Mouse (Mus musculus) heart, embryonic 16.5 days (tissue): ENCODE data around the gene Med18. TPM values are rescaled to one million over a fixed set of nuclear protein-coding genes. Genes with fewer than 3 reads are reported as not detected.
"Not testable (repeated sequence)": the region's sequence is repeated elsewhere in the genome, so short reads cannot be mapped to it uniquely, and the experiment has no call there.

ENCODE experiments used
- ATAC-seq: fragments of 200-750 bp; cut with Nextera tagmentation; replicated peaks from 2 replicates; pipeline ENCODE4 v1.8.0; 2017; ENCODE audit warnings: moderate number of reproducible peaks; ENCODE audit not compliant: insufficient read depth, low FRiP score; ENCODE audit errors: extremely low read depth
- H3K27ac ChIP-seq: fragments of 300-500 bp; sonication (generic); 2 replicates; pipeline ENCODE4 v1.5.1; 2014; ENCODE audit warnings: mild to moderate bottlenecking, low read length, control low read depth, moderate library complexity
- H3K27me3 ChIP-seq: fragments of 300-500 bp; sonication (generic); 2 replicates; pipeline ENCODE4 v1.6.1; 2014; ENCODE audit warnings: low read length, mixed read lengths; ENCODE audit not compliant: control insufficient read depth, insufficient read depth
- H3K36me3 ChIP-seq: fragments of 300-500 bp; sonication (generic); 2 replicates; pipeline ENCODE4 v1.6.1; 2014; ENCODE audit not compliant: control insufficient read depth, insufficient read depth
- H3K4me1 ChIP-seq: fragments of 300-500 bp; sonication (generic); 2 replicates; pipeline ENCODE4 v1.6.1; 2014; ENCODE audit warnings: low read length, mixed read lengths; ENCODE audit not compliant: control insufficient read depth, insufficient read depth
- H3K4me2 ChIP-seq: fragments of 300-500 bp; sonication (generic); 2 replicates; pipeline ENCODE4 v1.6.1; 2014; ENCODE audit warnings: low read depth, mild to moderate bottlenecking, control low read depth, low read length
- H3K4me3 ChIP-seq: fragments of 300-500 bp; sonication (generic); 2 replicates; pipeline ENCODE4 v1.5.1; 2014; ENCODE audit warnings: mild to moderate bottlenecking, control low read depth, low read length
- H3K9ac ChIP-seq: fragments of 300-500 bp; sonication (generic); 2 replicates; pipeline ENCODE4 v1.6.1; 2014; ENCODE audit warnings: low read length, control low read depth
- H3K9me3 ChIP-seq: fragments of 300-500 bp; sonication (generic); replicated peaks from 2 replicates; pipeline ENCODE4 v1.6.1; 2016; ENCODE audit warnings: low read length; ENCODE audit not compliant: control insufficient read depth
- WGBS: fragments of 180-500 bp; shearing (Covaris S2); extraction: QIAGEN DNeasy Blood & Tissue Kit; methylation state at CpG from one replicate; pipeline ENCODE4 v1.1.7; 2014; 5-methylcytosine and 5-hydroxymethylcytosine counted together
- polyA plus RNA-seq: library from polyadenylated mRNA; unstranded; fragments of >200 nt; fragmentation: Nextera tagmentation; extraction: Ambion mirVana; gene quantifications from 2 replicates; pipeline ENCODE4 v1.2.1, GENCODE M21; 2015

The Med18 gene
- polyA plus RNA-seq, 1 experiment from 2014 or later = 15.9 TPM

DNA sequence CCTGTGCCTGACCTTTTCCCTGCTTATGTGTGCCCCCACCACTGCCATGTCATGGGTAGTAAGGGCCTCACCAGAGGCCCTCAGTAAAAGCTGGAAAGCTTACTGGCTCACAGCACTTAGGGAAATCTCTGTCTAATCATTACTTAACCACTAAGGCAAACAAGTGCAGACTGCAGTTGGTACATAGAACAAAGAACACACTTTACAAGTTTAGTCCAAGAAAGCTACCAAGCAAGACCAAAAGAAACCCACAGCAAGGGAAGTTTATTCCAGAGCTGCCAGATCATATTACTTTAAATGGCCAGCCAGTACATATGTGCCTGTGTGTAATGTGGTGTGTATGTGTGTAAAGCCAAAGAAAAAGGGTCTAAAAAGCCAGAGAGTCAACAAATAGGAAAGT lies 47.8 kb downstream of the Med18 start:
- ATAC-seq = no peak
- H3K4me1 ChIP-seq = peaks cover 30% of the 10 kb centered on the region
- H3K9me3 ChIP-seq = no peaks in the 10 kb centered on the region
- H3K9ac ChIP-seq = no peak overlapping the region
- no peaks in the 10 kb centered on the region for H3K36me3 ChIP-seq
- no peak overlapping the region for H3K4me3 ChIP-seq
- no peak overlapping the region for H3K4me2 ChIP-seq
- H3K27me3 ChIP-seq = no peaks in the 10 kb centered on the region
- H3K27ac ChIP-seq = peak overlapping the region; percentile 4; the same call in 1 of the 2 replicates

DNA sequence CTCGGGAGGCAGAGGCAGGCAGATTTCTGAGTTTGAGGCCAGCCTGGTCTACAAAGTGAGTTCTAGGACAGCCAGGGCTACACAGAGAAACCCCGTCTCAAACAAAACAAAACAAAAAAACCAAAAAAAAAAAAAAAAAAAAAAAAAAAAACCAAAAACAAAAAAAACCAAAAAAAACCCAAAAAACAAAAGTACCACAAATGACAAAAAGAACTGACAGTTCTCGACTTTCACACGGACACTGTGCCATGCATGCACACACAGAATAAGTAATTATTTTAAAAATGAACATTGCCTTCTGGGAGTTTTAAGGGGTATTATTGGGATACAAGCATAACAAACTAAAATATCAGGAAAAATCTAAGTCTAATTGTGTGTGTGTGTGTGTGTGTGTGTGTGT lies 50.5 kb downstream of the Med18 start:
- not testable (repeated sequence) for H3K4me2 ChIP-seq, H3K27ac ChIP-seq, H3K9me3 ChIP-seq, H3K27me3 ChIP-seq, H3K36me3 ChIP-seq, ATAC-seq, H3K4me3 ChIP-seq, H3K9ac ChIP-seq
- WGBS = 88% methylated on average over 4 of the region's 4 CpGs
- H3K4me1 ChIP-seq = peaks cover 18% of the 10 kb centered on the region

DNA sequence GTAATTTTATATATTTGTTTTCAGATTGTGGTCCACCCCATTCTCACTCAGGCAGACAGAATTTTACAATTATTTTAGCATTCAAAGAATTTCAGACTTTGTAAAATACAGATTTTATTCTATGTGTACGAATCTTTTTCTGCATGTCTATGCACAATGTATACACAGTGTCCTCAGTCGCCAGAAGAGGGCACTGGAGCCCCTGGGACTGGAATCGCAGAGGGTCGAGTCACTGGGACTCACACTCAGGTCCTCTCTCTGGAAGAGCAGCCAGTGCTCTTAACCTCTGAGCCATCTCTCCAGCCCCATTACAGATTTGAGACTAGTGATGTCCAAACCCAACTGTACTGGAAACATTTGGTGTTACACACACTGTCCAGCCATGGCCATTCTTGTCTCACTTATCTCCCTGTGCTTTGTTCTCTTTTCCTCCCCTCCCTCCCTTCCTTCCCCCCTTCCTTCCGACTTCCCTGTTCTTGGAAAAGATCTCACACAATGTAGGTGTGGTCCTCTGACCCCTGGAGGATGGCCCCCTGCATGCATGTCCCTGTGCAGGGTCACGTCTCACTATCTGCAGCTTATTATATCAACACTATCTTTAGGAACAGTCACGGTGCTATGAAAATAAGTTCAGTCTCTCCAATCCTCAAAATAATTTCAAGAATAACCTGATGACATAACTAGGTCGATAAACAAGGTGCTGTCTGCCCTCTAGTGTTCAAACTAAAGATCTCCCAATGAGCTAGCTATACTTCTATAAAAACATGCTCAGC lies 52.2 kb downstream of the Med18 start:
- no peaks in the 10 kb centered on the region for H3K27me3 ChIP-seq
- H3K4me3 ChIP-seq = no peak overlapping the region
- H3K36me3 ChIP-seq = no peaks in the 10 kb centered on the region
- peak overlapping the region; percentile 6; the same call in 1 of the 2 replicates for H3K4me2 ChIP-seq
- peaks cover 15% of the 10 kb centered on the region for H3K4me1 ChIP-seq
- no peaks in the 10 kb centered on the region for H3K9me3 ChIP-seq
- H3K27ac ChIP-seq = peak overlapping the region; percentile 55
- peak; percentile 78 for ATAC-seq
- H3K9ac ChIP-seq = no peak overlapping the region
- WGBS = 42% methylated on average over 8 of the region's 8 CpGs

DNA sequence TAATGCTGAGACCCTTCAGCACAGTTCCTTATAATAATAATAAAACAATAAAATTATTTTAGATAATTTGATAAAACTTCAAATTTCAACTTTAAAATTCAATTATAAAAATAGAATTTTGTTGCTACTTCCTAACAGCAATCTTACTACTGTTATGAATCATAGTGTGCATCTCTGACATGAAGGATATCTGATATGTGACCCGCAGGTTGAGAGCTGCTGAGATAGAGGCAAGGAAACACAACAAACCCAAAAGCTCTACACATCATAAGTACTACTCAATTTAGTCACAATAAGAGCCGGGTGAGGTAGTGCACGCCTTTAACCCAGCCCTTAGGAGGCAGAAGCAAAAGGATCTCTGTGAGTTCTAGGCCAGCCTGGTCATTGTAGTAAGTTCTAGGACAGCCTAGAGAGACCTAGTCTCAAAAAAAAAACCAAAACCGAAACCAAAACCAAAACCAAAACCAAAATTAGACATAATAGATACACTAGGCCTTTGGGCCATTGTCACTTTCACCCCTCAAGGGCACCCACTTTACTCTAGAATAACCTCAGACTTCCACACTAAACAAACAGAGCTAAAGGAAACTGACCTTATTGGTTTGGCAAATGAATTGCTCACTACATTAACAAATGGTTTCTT lies 54.0 kb downstream of the Med18 start:
- Histone ChIP-seq H3K4me3 (no peak overlapping the region), H3K27me3 (no peaks in the 10 kb centered on the region)
- 83% methylated on average over 4 of the region's 4 CpGs for WGBS

More for the DNA sequence above, 54.0 kb downstream of the Med18 start:
- Histone ChIP-seq H3K9ac (no peak overlapping the region), H3K27ac (no peak overlapping the region), H3K9me3 (no peaks in the 10 kb centered on the region), H3K4me2 (no peak overlapping the region), H3K4me1 (peaks cover 19% of the 10 kb centered on the region), H3K36me3 (no peaks in the 10 kb centered on the region)
- ATAC-seq = no peak

Other genes starting within 250 kb of the Med18 start
- gene Gmeb1, start 202.3 kb downstream of the Med18 start, polyA plus RNA-seq = 26.8 TPM in 2 replicates
- gene Taf12, start 189.5 kb downstream of the Med18 start, polyA plus RNA-seq = 30.0 and 35.3 TPM in 2 replicates
- 2.1 and 2.6 TPM in 2 replicates for gene Rab42, start 160.5 kb downstream of the Med18 start, polyA plus RNA-seq
- 71.5 and 72.2 TPM in 2 replicates for gene Trnau1ap, start 134.4 kb downstream of the Med18 start, polyA plus RNA-seq
- 41.7 and 44.4 TPM in 2 replicates for gene Rcc1, start 110.3 kb downstream of the Med18 start, polyA plus RNA-seq
- 15.8 and 16.5 TPM in 2 replicates for gene Phactr4, start 41.4 kb downstream of the Med18 start, polyA plus RNA-seq
- gene Sesn2, start 46.6 kb upstream of the Med18 start, polyA plus RNA-seq = 5.9 and 7.2 TPM in 2 replicates
- 1,312 and 1,561 TPM in 2 replicates for gene Atpif1, start 69.7 kb upstream of the Med18 start, polyA plus RNA-seq
- 98.5 and 117 TPM in 2 replicates for gene Dnajc8, start 71.6 kb upstream of the Med18 start, polyA plus RNA-seq
- 0.60 and 0.68 TPM in 2 replicates for gene Ptafr, start 100.1 kb upstream of the Med18 start, polyA plus RNA-seq
- 21.1 and 22.4 TPM in 2 replicates for gene Eya3, start 175.1 kb upstream of the Med18 start, polyA plus RNA-seq